In genomic region chr7:73654193-73654871, GRCm38 (mm10) we compare ENCODE assay signal across 9 mouse cellular contexts.
DNase-seq lines count a peak whose midpoint lies in the region; ATAC-seq lines count a peak whose summit lies in the region.
"Had no signal": no experiment of that assay in that cellular context is flagged by ENCODE, and none has a peak within 500 bp of the region (broad histone marks: within the 10 kb centered on the region; RNA-seq: fewer than 3 reads in every experiment).

No protein-coding gene starts in this region.

- H3K9me3 ChIP-seq in embryonic facial prominence, embryonic 11.5 days (replicated peaks; ENCODE audit: control insufficient read depth, low read length): no peaks in the 10 kb centered on the region
- H3K9me3 ChIP-seq in hindbrain, embryonic 15.5 days: no peaks in the 10 kb centered on the region
- H3K9me3 ChIP-seq: lung, embryonic 15.5 days had no signal

- H3K9ac ChIP-seq in embryonic facial prominence, embryonic 11.5 days (replicated peaks; ENCODE audit: low read length): no peak overlapping the region
- no peak overlapping the region for H3K9ac ChIP-seq in hindbrain, embryonic 15.5 days
- H3K9ac ChIP-seq: lung, embryonic 15.5 days had no signal

- no peak for ATAC-seq in embryonic facial prominence, embryonic 11.5 days (replicated peaks; ENCODE audit: insufficient number of reproducible peaks, low FRiP score, low TSS enrichment, low read depth)
- peak; percentile 67 for ATAC-seq in hindbrain, embryonic 15.5 days (ENCODE audit: low FRiP score, low read depth)
- ATAC-seq in monocyte, adult 5-6 weeks (replicated peaks; ENCODE audit: insufficient number of reproducible peaks, low FRiP score, low TSS enrichment, poor library complexity, severe bottlenecking): peak; percentile 46

- DNase-seq in right cerebral cortex, postnatal 25 days: peak; percentile 25
- no peak for DNase-seq in right cerebral cortex, postnatal 4 days
- peak; percentile 16 to 39 for DNase-seq in adrenal gland, postnatal 36 days
- DNase-seq in embryonic facial prominence, embryonic 11.5 days (ENCODE audit: low spot score): peak; percentile 79
- DNase-seq in left cerebral cortex, postnatal 14 days (ENCODE audit: low spot score in 2 of 2): peak; percentile 68 to 77
- no peak for DNase-seq in ovary, postnatal 36 days (ENCODE audit: low spot score)

- H3K27me3 ChIP-seq in embryonic facial prominence, embryonic 11.5 days (ENCODE audit: control insufficient read depth, insufficient read depth, low read length): no peaks in the 10 kb centered on the region
- H3K27me3 ChIP-seq in hindbrain, embryonic 15.5 days: 0 out of 2 replicates have a peak, but pooled peaks cover 6% of the 10 kb centered on the region
- H3K27me3 ChIP-seq: lung, embryonic 15.5 days had no signal

- WGBS in embryonic facial prominence, embryonic 11.5 days: 40% methylated on average over 12 of the region's 12 CpGs
- WGBS in hindbrain, embryonic 15.5 days: 18% methylated on average over 12 of the region's 12 CpGs

- H3K4me3 ChIP-seq in embryonic facial prominence, embryonic 11.5 days (ENCODE audit: low read depth, low read length): no peak overlapping the region
- H3K4me3 ChIP-seq in hindbrain, embryonic 15.5 days: no peak overlapping the region
- H3K4me3 ChIP-seq: lung, embryonic 15.5 days had no signal

- no peak overlapping the region for H3K4me2 ChIP-seq in embryonic facial prominence, embryonic 11.5 days (ENCODE audit: low read depth, low read length)
- peak overlapping the region; percentile 41 for H3K4me2 ChIP-seq in hindbrain, embryonic 15.5 days
- H3K4me2 ChIP-seq: lung, embryonic 15.5 days had no signal

- intact Hi-C loops in left cerebral cortex, postnatal 14 days (cut with DNase I): loop anchor here (2.0 to 10.0 kb wide), 2 partner anchors 360 to 700 kb away; partner anchors contain the start of gene St8sia2

- no peaks in the 10 kb centered on the region; the same call in 1 of the 2 replicates for H3K4me1 ChIP-seq in embryonic facial prominence, embryonic 11.5 days (ENCODE audit: control insufficient read depth, insufficient read depth, low read length)
- H3K4me1 ChIP-seq in hindbrain, embryonic 15.5 days (replicated peaks): peaks cover 9% of the 10 kb centered on the region; the same call in 1 of the 2 replicates
- H3K4me1 ChIP-seq: lung, embryonic 15.5 days had no signal

- no peak overlapping the region for H3K27ac ChIP-seq in embryonic facial prominence, embryonic 11.5 days (replicated peaks; ENCODE audit: low read depth, low read length)
- no peak overlapping the region for H3K27ac ChIP-seq in hindbrain, embryonic 15.5 days (replicated peaks)
- H3K27ac ChIP-seq: lung, embryonic 15.5 days had no signal

- H3K36me3 ChIP-seq in embryonic facial prominence, embryonic 11.5 days (replicated peaks; ENCODE audit: control insufficient read depth, insufficient read depth, low read depth, low read length): no peaks in the 10 kb centered on the region
- no peaks in the 10 kb centered on the region for H3K36me3 ChIP-seq in hindbrain, embryonic 15.5 days
- H3K36me3 ChIP-seq: lung, embryonic 15.5 days had no signal

Comparison
In these comparisons a context has a peak if more than half of its experiments do, and no peak if none do; other contexts are left out.
1. DNase-seq: peak in right cerebral cortex, postnatal 25 days (single experiment), adrenal gland, postnatal 36 days (2 of 2), embryonic facial prominence, embryonic 11.5 days (single experiment) and left cerebral cortex, postnatal 14 days (2 of 2); none in right cerebral cortex, postnatal 4 days (single experiment) and ovary, postnatal 36 days (single experiment).